Mouse (Mus musculus): Measurements from ENCODE around the gene Extl1.
"Not testable (repeated sequence)": the region's sequence is repeated elsewhere in the genome, so short reads cannot be mapped to it uniquely, and the experiment has no call there.

DNA sequence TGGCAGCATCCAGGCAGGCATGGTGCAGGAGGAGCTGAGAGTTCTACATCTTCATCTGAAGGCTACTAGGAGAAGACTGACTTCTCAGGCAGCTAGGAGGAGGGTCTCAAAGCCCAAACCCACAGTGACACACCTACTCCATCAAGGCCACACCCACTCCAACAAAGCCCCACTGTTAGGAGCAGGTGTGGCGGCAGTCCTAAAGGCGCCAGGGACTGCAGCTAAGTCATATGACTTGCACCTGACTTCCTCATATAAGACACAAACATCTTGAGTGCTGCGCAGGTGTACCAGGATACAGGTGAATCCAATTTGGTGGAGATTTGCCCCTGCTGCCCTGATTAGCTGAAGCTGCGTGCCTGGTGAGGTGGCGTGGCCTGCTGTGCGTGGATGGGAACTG, at the start of gene Extl1:
- TF ChIP-seq CTCF, POLR2A (IDR thresholded peaks at IDR 0.05; ENCODE audit: extremely low read depth, insufficient read depth, low read length): not testable (repeated sequence)
